Mouse (Mus musculus) monocyte, adult 5-6 weeks (primary cell): ENCODE results near the gene Nrap. TPM values are rescaled to one million over a fixed set of nuclear protein-coding genes. Genes with fewer than 3 reads are reported as not detected.
A peak's percentile ranks its signal among the peaks of the same experiment; 100 is the strongest.
"Not testable (repeated sequence)": the region's sequence is repeated elsewhere in the genome, so short reads cannot be mapped to it uniquely, and the experiment has no call there.

Experiments
- ATAC-seq: fragments of 153-309, 156-312 bp; replicated peaks from 2 replicates; pipeline ENCODE4 v1.8.0; 2017; ENCODE audit warnings: mild to moderate bottlenecking; ENCODE audit not compliant: low TSS enrichment, insufficient number of reproducible peaks, severe bottlenecking, poor library complexity, low FRiP score
- total RNA-seq: library from RNA; stranded (forward); fragments of 200-1000, 200-491, 200-594 nt; gene quantifications from 3 replicates; pipeline ENCODE4 v1.2.3, GENCODE M21; 2017

The Nrap gene
- 0.43 TPM in 1 of 3 replicates, not detected in the others for total RNA-seq

- no peak for ATAC-seq
Measured at GRCm38 (mm10) chr19:56389879-56390278, at the start of gene Nrap. Nrap (minus strand) TSS chr19:56390037.

DNA sequence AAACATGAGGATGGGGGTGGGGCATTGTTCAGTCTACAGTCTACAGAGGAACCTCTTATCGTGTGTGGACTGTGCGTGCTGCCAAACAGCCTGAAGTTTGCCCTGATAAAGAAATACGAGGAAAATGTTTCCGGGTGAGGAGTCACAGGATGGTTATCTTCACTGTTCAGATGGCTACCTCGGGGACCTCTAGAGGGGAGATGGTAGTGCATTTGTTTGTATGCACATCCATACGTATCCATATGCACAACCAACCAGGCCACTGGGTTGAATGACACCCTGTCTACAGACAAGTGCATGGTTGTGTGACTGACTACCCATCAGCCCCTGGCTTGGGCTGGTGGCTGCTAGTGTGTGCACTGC, 49.2 kb upstream of the Nrap start:
- ATAC-seq = no peak

- no peak for ATAC-seq
Measured at GRCm38 (mm10) chr19:56438357-56439071, 48.7 kb upstream of the Nrap start.

DNA sequence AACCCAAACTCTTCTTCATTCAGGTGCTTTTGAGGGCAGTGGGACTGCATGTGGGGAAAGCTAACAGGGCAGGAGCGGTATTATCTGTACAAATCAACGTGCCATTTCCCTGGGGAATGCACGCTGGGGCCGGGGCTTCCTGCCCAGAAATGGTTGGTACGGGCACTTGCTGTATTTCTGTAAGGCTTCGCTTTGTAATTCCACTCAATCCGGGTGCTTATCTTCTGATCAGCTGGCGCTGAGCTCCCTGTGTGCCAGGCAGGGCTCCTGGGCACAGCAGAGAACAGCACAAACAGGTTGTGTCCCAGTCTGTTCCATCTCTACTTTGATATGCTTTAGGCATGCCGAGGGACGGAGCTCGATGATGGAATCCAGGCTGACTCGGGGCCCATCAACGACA, 46.5 kb upstream of the Nrap start:
- no peak for ATAC-seq

- ATAC-seq = no peak
Measured at GRCm38 (mm10) chr19:56433581-56433980, 43.7 kb upstream of the Nrap start.

DNA sequence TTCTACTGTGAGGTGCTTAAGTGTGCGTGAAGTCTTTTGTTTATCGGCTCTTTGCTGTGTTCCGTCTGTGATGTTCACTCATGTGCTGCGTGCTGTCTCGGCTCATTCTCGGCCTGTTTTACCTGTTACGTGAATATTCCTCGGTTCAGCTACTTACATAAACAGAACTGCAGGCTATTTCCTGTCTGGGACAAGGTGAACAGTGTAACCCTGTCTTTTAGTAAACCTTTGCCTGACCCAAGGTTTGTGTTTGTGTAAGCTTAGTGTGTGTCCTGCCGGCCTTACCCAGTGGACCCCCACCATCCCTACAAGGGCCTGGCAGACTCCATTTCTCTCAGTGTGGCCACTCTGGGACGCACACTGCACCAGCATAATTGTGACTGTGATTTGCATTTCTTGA, 42.9 kb upstream of the Nrap start:
- ATAC-seq = no peak

DNA sequence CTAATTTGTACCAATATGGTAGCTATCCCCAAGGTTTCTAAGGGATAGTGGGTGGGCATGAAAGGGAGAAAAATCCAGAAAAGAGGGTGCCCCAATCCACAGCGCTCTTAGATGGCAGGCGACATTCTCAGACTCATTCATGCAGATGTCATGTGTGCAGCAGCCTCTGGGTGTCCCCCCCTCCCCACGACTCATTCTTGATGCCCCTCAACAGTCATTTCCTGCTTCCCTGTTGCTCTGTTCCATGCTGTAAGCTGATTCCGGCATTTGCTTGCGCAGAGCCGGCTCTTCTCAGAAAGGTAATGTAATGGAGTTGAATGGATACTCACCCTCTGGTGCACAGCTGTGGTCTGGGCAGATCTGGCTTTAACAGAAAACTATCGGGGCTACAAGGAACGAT, 40.5 kb upstream of the Nrap start:
- no peak for ATAC-seq

DNA sequence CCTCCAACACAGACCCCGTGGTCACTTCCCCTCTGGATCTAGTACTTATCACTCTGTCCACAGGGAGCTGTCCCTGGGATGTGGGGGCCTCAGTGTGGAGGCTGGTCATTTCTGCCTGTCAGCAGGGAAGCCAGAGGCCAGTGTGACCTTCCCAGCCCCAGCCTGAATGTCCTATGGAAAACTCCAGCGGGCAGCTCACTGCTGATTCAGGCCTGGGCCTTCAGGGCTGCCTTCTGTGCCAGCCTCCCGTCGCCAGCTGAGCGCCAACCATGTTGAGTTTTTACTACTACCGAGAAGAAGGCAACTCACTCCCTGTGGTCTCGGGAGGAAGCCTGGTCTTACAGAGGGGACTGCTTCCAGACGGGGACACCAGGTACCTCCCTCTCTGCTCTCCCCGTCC, 35.7 kb upstream of the Nrap start:
- ATAC-seq = no peak

GRCm38 (mm10) chr19:56424606-56425395, 35.0 kb upstream of the Nrap start:
- ATAC-seq = no peak

GRCm38 (mm10) chr19:56423370-56423769, 33.5 kb upstream of the Nrap start:
- no peak for ATAC-seq

DNA sequence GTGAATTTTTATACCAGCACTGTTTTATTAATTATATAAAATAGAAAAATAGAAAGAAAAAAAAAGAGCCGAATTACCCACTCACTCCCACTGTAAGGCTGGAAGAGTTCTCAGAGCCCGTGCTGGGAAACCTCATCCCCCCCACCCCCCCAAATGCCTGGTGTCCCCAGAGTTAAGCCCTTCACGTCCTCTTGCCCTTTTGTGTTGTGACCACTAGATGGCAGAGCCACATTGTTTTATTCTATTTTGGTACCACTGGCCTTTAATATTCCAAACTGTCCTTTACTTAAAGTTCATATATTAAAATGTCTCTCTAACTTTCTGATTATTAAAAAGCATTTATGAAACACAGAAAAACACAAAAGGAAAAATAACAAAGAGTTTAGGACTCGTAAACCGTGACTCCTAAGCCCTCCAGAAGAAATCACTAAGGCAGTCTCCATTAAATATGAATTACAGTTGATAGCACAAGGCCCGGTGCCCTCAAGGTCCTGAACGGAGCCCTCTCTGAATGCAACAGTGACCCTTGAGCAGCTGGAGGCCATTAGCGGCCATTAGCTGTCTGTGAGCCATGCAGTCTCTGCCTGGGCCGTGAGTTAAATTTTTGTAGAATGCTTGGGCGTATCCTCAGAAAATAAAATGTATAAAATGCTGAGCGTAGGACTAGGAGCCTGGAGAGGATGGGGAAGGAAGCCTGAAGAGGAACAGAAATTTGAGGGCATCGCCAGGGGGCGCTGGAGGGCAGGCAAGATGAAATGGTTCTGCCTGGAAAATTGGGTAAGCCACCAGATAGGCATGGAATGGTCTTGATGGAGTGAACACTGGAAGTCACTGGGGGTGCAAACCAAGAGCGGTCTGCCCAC, 32.9 kb upstream of the Nrap start:
- ATAC-seq = 0 out of 2 replicates have a peak, but pooled peaks have one; percentile 60

DNA sequence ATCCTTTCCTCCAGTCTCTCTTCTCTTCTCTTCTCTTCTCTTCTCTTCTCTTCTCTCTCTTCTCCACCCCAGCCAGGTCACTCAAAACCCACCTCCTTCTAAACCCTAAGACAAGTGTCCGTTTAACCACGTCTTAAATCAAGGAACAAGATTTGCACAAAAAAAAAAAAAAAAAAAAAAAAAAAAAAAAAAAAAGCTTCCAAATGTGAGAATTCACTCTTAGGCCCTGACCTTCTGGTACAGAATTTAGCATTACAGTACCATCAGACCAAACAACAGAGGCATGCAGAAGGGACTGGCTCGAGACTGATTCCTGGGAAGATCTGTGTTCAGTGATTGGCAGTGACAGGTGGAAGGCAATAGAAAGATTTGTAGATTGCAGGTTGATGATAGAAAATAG, 30.5 kb upstream of the Nrap start:
- no peak for ATAC-seq

GRCm38 (mm10) chr19:56419452-56419851, 29.6 kb upstream of the Nrap start:
- ATAC-seq = no peak

GRCm38 (mm10) chr19:56418404-56418803, 28.6 kb upstream of the Nrap start:
- ATAC-seq = no peak

- ATAC-seq = not testable (repeated sequence)
Measured at GRCm38 (mm10) chr19:56409884-56410283, 20.0 kb upstream of the Nrap start.

DNA sequence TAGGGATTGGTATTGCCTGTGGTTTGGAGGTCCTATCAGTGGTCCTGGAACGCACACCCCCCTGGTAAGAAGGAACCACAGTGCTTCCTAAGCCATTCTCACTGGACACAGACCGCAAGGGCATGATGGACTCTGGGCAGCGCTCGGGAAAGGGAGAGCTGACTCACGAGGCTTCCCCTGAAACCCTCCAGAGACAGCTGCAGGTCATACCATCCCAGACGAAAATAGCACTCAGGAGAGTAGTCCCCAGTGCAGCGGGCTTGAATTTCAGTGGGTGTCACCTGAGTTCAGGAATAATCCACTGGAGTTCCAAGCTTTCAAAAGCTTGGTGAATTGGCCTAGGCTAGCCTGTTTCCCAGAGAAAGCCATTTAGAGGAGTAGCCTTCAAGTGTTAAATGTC, 16.7 kb upstream of the Nrap start:
- no peak for ATAC-seq

- ATAC-seq = no peak
Measured at GRCm38 (mm10) chr19:56405824-56406223, 16.0 kb upstream of the Nrap start.

- ATAC-seq = no peak
Measured at GRCm38 (mm10) chr19:56401864-56402263, 12.0 kb upstream of the Nrap start.

GRCm38 (mm10) chr19:56400200-56400599, 10.4 kb upstream of the Nrap start:
- peak; percentile 60 for ATAC-seq

GRCm38 (mm10) chr19:56398528-56398795, 8.6 kb upstream of the Nrap start:
- no peak for ATAC-seq
